Mouse (Mus musculus): ENCODE measurements around the gene Slc22a23.

The Slc22a23 gene

GRCm38 (mm10) chr13:34343719-34344375 lies 1.1 kb downstream of the Slc22a23 start:
- DNase-seq (ENCODE audit: low spot score in 2 of 2): peak; percentile 39 to 52

- DNase-seq (ENCODE audit: low spot score in 2 of 2): no peak
Measured at GRCm38 (mm10) chr13:34342286-34342890, 2.6 kb downstream of the Slc22a23 start.

- no peak for DNase-seq (ENCODE audit: low spot score in 2 of 2)
Measured at GRCm38 (mm10) chr13:34336895-34337294, 8.1 kb downstream of the Slc22a23 start.

GRCm38 (mm10) chr13:34334847-34335246 lies 10.1 kb downstream of the Slc22a23 start:
- no peak for DNase-seq (ENCODE audit: low spot score in 2 of 2)

- DNase-seq (ENCODE audit: low spot score in 2 of 2): peak in 1 of 2 experiments; percentile 44
Measured at GRCm38 (mm10) chr13:34332762-34333161, 12.2 kb downstream of the Slc22a23 start.

- DNase-seq (ENCODE audit: low spot score in 2 of 2): no peak
Measured at GRCm38 (mm10) chr13:34331399-34332186, 13.4 kb downstream of the Slc22a23 start.

- DNase-seq (ENCODE audit: low spot score in 2 of 2): no peak
Measured at GRCm38 (mm10) chr13:34329589-34329988, 15.4 kb downstream of the Slc22a23 start.

- no peak for DNase-seq (ENCODE audit: low spot score in 2 of 2)
Measured at GRCm38 (mm10) chr13:34326992-34327391, 18.0 kb downstream of the Slc22a23 start.

GRCm38 (mm10) chr13:34323361-34323760 lies 21.6 kb downstream of the Slc22a23 start:
- DNase-seq (ENCODE audit: low spot score in 2 of 2): no peak

GRCm38 (mm10) chr13:34320482-34320881 lies 24.5 kb downstream of the Slc22a23 start:
- DNase-seq (ENCODE audit: low spot score in 2 of 2): no peak

- no peak for DNase-seq (ENCODE audit: low spot score in 2 of 2)
Measured at GRCm38 (mm10) chr13:34317051-34317450, 27.9 kb downstream of the Slc22a23 start.

- no peak for DNase-seq (ENCODE audit: low spot score in 2 of 2)
Measured at GRCm38 (mm10) chr13:34316511-34316910, 28.5 kb downstream of the Slc22a23 start.

GRCm38 (mm10) chr13:34313033-34313491 lies 31.9 kb downstream of the Slc22a23 start:
- peak; percentile 42 to 44 for DNase-seq (ENCODE audit: low spot score in 2 of 2)

- no peak for DNase-seq (ENCODE audit: low spot score in 2 of 2)
Measured at GRCm38 (mm10) chr13:34312346-34313002, 32.5 kb downstream of the Slc22a23 start.

- DNase-seq (ENCODE audit: low spot score in 2 of 2): no peak
Measured at GRCm38 (mm10) chr13:34311593-34311992, 33.4 kb downstream of the Slc22a23 start.

- no peak for DNase-seq (ENCODE audit: low spot score in 2 of 2)
Measured at GRCm38 (mm10) chr13:34308604-34308927, 36.4 kb downstream of the Slc22a23 start.

GRCm38 (mm10) chr13:34307696-34308603 lies 37.0 kb downstream of the Slc22a23 start:
- DNase-seq (ENCODE audit: low spot score in 2 of 2): no peak

GRCm38 (mm10) chr13:34305964-34306671 lies 38.9 kb downstream of the Slc22a23 start:
- no peak for DNase-seq (ENCODE audit: low spot score in 2 of 2)

- DNase-seq (ENCODE audit: low spot score in 2 of 2): no peak
Measured at GRCm38 (mm10) chr13:34304896-34305295, 40.1 kb downstream of the Slc22a23 start.

- DNase-seq (ENCODE audit: low spot score in 2 of 2): no peak
Measured at GRCm38 (mm10) chr13:34303386-34304016, 41.5 kb downstream of the Slc22a23 start.

Measured in right cerebral cortex, adult 2 months (tissue).